Mouse (Mus musculus) C2C12 (cell line): Measurements from ENCODE around the gene Cnpy2.

Source experiments
- CEBPB ChIP-seq: IDR thresholded peaks from one replicate; pipeline ENCODE4 v1.6.1; 2011; ENCODE audit warnings: low read depth, mild to moderate bottlenecking, control low read depth, moderate library complexity
- CTCF ChIP-seq: IDR thresholded peaks from one replicate; pipeline ENCODE4 v1.5.1; 2011; ENCODE audit not compliant: control insufficient read depth, insufficient read depth, insufficient read length
- FOSL1 ChIP-seq: IDR thresholded peaks from one replicate; pipeline ENCODE4 v1.8.0; 2011; ENCODE audit warnings: mild to moderate bottlenecking, low read length; ENCODE audit not compliant: poor library complexity, insufficient read depth, severe bottlenecking
- MAX ChIP-seq: IDR thresholded peaks from one replicate; pipeline ENCODE4 v1.6.1; 2011; ENCODE audit warnings: mild to moderate bottlenecking, control low read depth
- MYOD1 ChIP-seq: IDR thresholded peaks from one replicate; pipeline ENCODE4 v1.6.1; 2011; ENCODE audit warnings: low read depth; ENCODE audit not compliant: control insufficient read depth, insufficient read length
- MYOG ChIP-seq: IDR thresholded peaks from one replicate; pipeline ENCODE4 v1.6.1; 2011; ENCODE audit not compliant: control insufficient read depth, insufficient read length; ENCODE audit errors: extremely low read depth
- USF1 ChIP-seq: IDR thresholded peaks from one replicate; pipeline ENCODE4 v1.6.1; 2011; ENCODE audit warnings: low read depth, mild to moderate bottlenecking, control low read depth, moderate library complexity

- TF ChIP-seq MAX: no peak
- TF ChIP-seq CTCF: no peak
- TF ChIP-seq MYOD1: no peak
- no peak for TF ChIP-seq USF1
- no peak for TF ChIP-seq MYOG
- TF ChIP-seq CEBPB: no peak
- no peak for TF ChIP-seq FOSL1
Measured at GRCm38 (mm10) chr10:128303126-128304021, 18.9 kb upstream of the Cnpy2 start, which contains the start of gene Pan2.
